Mouse (Mus musculus): ENCODE measurements around the gene Abcb8. TPM values are rescaled to one million over a fixed set of nuclear protein-coding genes. Genes with fewer than 3 reads are reported as not detected.

Gene Abcb8
- total and polyA plus RNA-seq, 3 experiments, result 76.9 to 124 TPM; not detected in 1

- Histone ChIP-seq H3K4me3 (ENCODE audit: control insufficient read depth in 1 of 2, insufficient read depth in 1 of 2, low read depth in 2 of 2, low read length in 2 of 2) (no peak overlapping the region), H3K27me3 (ENCODE audit: control insufficient read depth in 1 of 2, insufficient read depth in 2 of 2, low read length in 2 of 2) (no peaks in the 10 kb centered on the region), H3K27ac (ENCODE audit: control insufficient read depth, low read depth, low read length) (no peak overlapping the region), H3K79me2 (ENCODE audit: control insufficient read depth, insufficient read depth, low read length, poor library complexity) (no peaks in the 10 kb centered on the region), H3K9me3 (replicated peaks; ENCODE audit: insufficient read depth, low read length) (no peaks in the 10 kb centered on the region), H3K36me3 (ENCODE audit: control insufficient read depth in 1 of 2, insufficient read depth in 2 of 2, low read length in 2 of 2) (peaks cover 2 to 21% of the 10 kb centered on the region in 2 experiments; a peak in 3 of 4 replicates), H3K9ac (ENCODE audit: control insufficient read depth, low read depth, low read length, poor library complexity, severe bottlenecking) (no peak overlapping the region), H3K4me1 (ENCODE audit: control insufficient read depth in 1 of 2, insufficient read depth in 2 of 2, low read length in 2 of 2) (peaks cover 19 to 20% of the 10 kb centered on the region in 2 experiments)
- TF ChIP-seq TBP (IDR thresholded peaks at IDR 0.05; ENCODE audit: low read depth, low read length), result no peak
- TF ChIP-seq CHD2 (IDR thresholded peaks at IDR 0.05; ENCODE audit: low read length), result no peak
- TF ChIP-seq POLR2AphosphoS2 (IDR thresholded peaks at IDR 0.05; ENCODE audit: low read length), result no peak
- TF ChIP-seq RCOR1 (IDR thresholded peaks at IDR 0.05; ENCODE audit: low read depth, low read length), result no peak
- no peak for TF ChIP-seq MYB (IDR thresholded peaks at IDR 0.05; ENCODE audit: low read depth, low read length)
- no peak for DNase-seq (ENCODE audit: low read depth, low spot score)
Observed at GRCm38 (mm10) chr5:24400362-24400761, 6.9 kb downstream of the Abcb8 start.

- Histone ChIP-seq H3K36me3 (ENCODE audit: control insufficient read depth in 1 of 2, insufficient read depth in 2 of 2, low read length in 2 of 2) (peaks cover 2 to 24% of the 10 kb centered on the region in 2 experiments; a peak in 3 of 4 replicates), H3K9me3 (replicated peaks; ENCODE audit: insufficient read depth, low read length) (no peaks in the 10 kb centered on the region), H3K9ac (ENCODE audit: control insufficient read depth, low read depth, low read length, poor library complexity, severe bottlenecking) (no peak overlapping the region), H3K79me2 (ENCODE audit: control insufficient read depth, insufficient read depth, low read length, poor library complexity) (no peaks in the 10 kb centered on the region), H3K4me1 (ENCODE audit: control insufficient read depth in 1 of 2, insufficient read depth in 2 of 2, low read length in 2 of 2) (peaks cover 21 to 24% of the 10 kb centered on the region in 2 experiments), H3K27ac (ENCODE audit: control insufficient read depth, low read depth, low read length) (no peak overlapping the region), H3K4me3 (ENCODE audit: control insufficient read depth in 1 of 2, insufficient read depth in 1 of 2, low read depth in 2 of 2, low read length in 2 of 2) (no peak overlapping the region), H3K27me3 (ENCODE audit: control insufficient read depth in 1 of 2, insufficient read depth in 2 of 2, low read length in 2 of 2) (no peaks in the 10 kb centered on the region)
- DNase-seq (ENCODE audit: low read depth, low spot score), result no peak
- TF ChIP-seq ZKSCAN1 (IDR thresholded peaks at IDR 0.05; ENCODE audit: low read depth, low read length), result no peak
- no peak for TF ChIP-seq ETS1 (IDR thresholded peaks at IDR 0.05; ENCODE audit: low read depth, low read length)
- no peak for TF ChIP-seq EP300 (IDR thresholded peaks at IDR 0.05; ENCODE audit: low read depth in 1 of 2, low read length in 2 of 2)
- TF ChIP-seq RCOR1 (IDR thresholded peaks at IDR 0.05; ENCODE audit: low read depth, low read length), result no peak
- TF ChIP-seq NELFE (IDR thresholded peaks at IDR 0.05; ENCODE audit: low read depth, low read length), result no peak
- no peak for TF ChIP-seq E2F4 (IDR thresholded peaks at IDR 0.05; ENCODE audit: borderline replicate concordance, low read depth, low read length)
- TF ChIP-seq UBTF (IDR thresholded peaks at IDR 0.05; ENCODE audit: borderline replicate concordance, insufficient read depth, low read depth, low read length), result no peak
- TF ChIP-seq MYC (IDR thresholded peaks at IDR 0.05; ENCODE audit: low read depth, low read length), result no peak
- TF ChIP-seq SMC3 (IDR thresholded peaks at IDR 0.05; ENCODE audit: low read depth, low read length), result no peak
- no peak for TF ChIP-seq TBP (IDR thresholded peaks at IDR 0.05; ENCODE audit: low read depth, low read length)
- TF ChIP-seq TAL1 (IDR thresholded peaks at IDR 0.05; ENCODE audit: low read length), result no peak
Observed at GRCm38 (mm10) chr5:24400911-24401605, 7.6 kb downstream of the Abcb8 start.

GRCm38 (mm10) chr5:24401969-24402368 lies 8.5 kb downstream of the Abcb8 start:
- no peak for DNase-seq (ENCODE audit: low read depth, low spot score)
- Histone ChIP-seq H3K36me3 (ENCODE audit: control insufficient read depth in 1 of 2, insufficient read depth in 2 of 2, low read length in 2 of 2) (peaks cover 2 to 20% of the 10 kb centered on the region in 2 experiments; a peak in 3 of 4 replicates), H3K27ac (ENCODE audit: control insufficient read depth, low read depth, low read length) (no peak overlapping the region), H3K27me3 (ENCODE audit: control insufficient read depth in 1 of 2, insufficient read depth in 2 of 2, low read length in 2 of 2) (no peaks in the 10 kb centered on the region), H3K4me3 (ENCODE audit: control insufficient read depth in 1 of 2, insufficient read depth in 1 of 2, low read depth in 2 of 2, low read length in 2 of 2) (no peak overlapping the region), H3K9me3 (replicated peaks; ENCODE audit: insufficient read depth, low read length) (no peaks in the 10 kb centered on the region), H3K9ac (ENCODE audit: control insufficient read depth, low read depth, low read length, poor library complexity, severe bottlenecking) (no peak overlapping the region), H3K79me2 (ENCODE audit: control insufficient read depth, insufficient read depth, low read length, poor library complexity) (no peaks in the 10 kb centered on the region), H3K4me1 (ENCODE audit: control insufficient read depth in 1 of 2, insufficient read depth in 2 of 2, low read length in 2 of 2) (peaks cover 17 to 24% of the 10 kb centered on the region in 2 experiments)
- TF ChIP-seq MAFK (IDR thresholded peaks at IDR 0.05; ENCODE audit: borderline replicate concordance, low read depth, low read length) (no peak), TAL1 (IDR thresholded peaks at IDR 0.05; ENCODE audit: low read length) (no peak), JUND (IDR thresholded peaks at IDR 0.05; ENCODE audit: low read depth, low read length) (no peak), NELFE (IDR thresholded peaks at IDR 0.05; ENCODE audit: low read depth, low read length) (no peak), MXI1 (IDR thresholded peaks at IDR 0.05; ENCODE audit: low read depth, low read length) (no peak), ZKSCAN1 (IDR thresholded peaks at IDR 0.05; ENCODE audit: low read depth, low read length) (no peak), MAZ (IDR thresholded peaks at IDR 0.05; ENCODE audit: low read depth, low read length) (no peak), MYB (IDR thresholded peaks at IDR 0.05; ENCODE audit: low read depth, low read length) (no peak), POLR2AphosphoS5 (IDR thresholded peaks at IDR 0.05; ENCODE audit: borderline replicate concordance, low read depth, low read length) (no peak), GABPA (IDR thresholded peaks at IDR 0.05; ENCODE audit: low read depth, low read length) (no peak), USF1 (IDR thresholded peaks at IDR 0.05; ENCODE audit: low read depth, low read length) (no peak), NRF1 (IDR thresholded peaks at IDR 0.05; ENCODE audit: insufficient read depth, low read depth, low read length, poor library complexity, severe bottlenecking) (no peak), ELF1 (IDR thresholded peaks at IDR 0.05; ENCODE audit: low read depth, low read length) (no peak), UBTF (IDR thresholded peaks at IDR 0.05; ENCODE audit: borderline replicate concordance, insufficient read depth, low read depth, low read length) (no peak), ZNF384 (IDR thresholded peaks at IDR 0.05; ENCODE audit: low read depth, low read length) (no peak)
